Mouse (Mus musculus) kidney, adult 9 months (tissue): ENCODE data around the gene Sult1e1.
A peak's percentile ranks its signal among the peaks of the same experiment; 100 is the strongest.

Source experiments
- DNase-seq: peaks from one replicate; pipeline ENCODE4 v3.0.0; 2022

Gene Sult1e1

DNA sequence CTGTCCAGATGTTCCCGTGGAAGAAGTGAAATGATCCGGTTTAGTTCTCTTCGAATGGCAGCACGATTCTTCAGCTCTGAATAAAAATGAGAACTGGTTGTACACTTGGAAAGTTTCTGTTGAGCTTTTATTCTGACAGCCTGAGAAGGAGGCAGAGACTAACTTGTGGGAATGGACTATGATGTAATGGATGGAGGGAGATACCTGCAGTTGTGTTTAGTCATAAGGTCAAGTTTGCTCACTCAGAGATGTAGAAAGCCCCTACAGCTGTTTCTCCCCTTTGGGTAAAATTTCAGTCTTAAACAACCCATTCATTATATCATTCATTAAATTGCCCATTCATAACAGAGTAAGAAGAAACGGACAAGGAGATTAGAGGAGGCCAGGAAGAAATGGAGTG is at the start of gene Sult1e1:
Sult1e1 (minus strand) TSS at position 101 of the 400 bp plus-strand sequence.
- DNase-seq = no peak

DNA sequence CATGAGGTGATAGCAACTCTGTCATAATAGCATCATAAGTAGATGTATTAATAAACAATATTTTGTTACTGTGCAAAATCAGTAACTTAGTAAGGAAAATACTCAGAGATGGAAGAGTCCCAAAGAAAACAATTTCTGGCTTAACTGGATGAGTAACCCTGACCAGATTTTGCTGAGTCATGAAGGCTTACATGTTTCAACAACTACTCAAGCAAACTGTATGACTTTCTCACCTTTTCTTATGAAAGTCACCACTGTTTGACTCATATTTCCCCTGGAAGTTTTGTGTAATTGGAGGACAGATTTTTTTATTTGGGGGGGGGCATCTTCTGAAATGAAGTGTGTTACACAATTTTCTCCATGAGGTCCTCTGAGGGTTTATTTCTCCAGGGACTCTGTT is 31.3 kb upstream of the Sult1e1 start:
- DNase-seq = peak; percentile 58

DNA sequence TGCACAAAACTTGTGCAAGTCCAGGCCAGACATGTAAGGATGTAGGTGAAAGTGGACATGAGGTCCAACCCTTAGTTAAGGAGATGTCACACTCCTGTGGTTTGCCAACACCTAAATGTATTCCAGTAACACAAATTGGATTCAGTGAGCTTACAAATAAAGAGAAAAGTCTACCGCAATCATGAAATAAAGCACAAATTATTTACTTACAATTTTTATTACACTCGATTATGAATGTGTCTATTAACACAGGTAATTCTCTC is 23.7 kb upstream of the Sult1e1 start:
- peak; percentile 75 for DNase-seq

DNA sequence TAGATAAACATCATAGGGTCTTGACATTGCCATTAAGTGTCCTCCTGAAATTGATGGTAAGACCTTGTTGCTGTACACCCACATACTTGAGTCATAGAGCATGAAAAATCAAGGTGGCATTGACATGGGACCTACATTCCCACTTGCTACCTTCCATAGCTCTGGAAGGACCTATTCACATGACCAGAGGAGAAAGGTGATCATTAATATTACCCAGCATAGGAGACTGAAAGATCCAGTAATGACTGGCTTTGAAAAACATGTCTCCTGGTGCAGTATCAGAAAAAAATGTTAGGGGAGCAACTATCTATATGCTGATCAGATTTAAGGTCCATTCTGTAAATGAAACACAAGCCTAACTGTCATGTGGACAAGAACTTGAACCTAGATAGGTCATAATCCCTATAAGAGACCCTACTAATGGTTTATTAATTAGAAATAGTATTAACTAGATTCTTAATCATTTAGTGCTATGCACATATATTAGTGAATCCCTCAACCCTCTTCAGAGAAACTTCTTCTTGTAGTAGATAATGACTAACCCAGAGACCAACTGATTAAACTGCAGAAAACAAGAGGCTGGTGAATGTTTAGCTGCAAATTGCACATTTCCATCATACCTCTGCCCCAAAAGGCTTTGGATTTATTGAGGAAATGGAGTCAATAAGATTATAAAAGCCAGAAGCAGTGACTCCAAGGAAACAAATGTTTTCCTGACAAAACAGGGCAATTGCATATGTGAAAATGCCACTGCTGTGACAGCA is 23.2 kb upstream of the Sult1e1 start:
- DNase-seq = peak; percentile 78

DNA sequence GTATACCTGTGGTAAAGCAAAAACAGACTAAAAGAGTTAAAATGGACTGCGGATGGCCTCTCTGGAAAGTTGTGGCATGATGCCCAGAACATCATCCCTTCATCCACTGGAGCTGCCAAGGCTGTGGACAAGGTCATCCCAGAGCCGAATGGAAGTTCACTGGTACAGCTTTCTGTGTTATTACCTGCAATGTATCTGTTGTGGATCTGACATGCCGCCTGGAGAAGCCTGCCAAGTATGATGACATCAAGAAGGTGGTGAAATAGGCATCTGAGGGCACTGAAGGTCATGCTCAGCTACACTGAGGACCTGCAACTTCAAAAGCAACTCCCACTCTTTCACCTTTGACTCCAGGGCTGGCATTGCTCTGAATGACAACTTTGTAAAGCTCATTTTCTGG is 9.6 kb upstream of the Sult1e1 start:
- DNase-seq = peak; percentile 36

DNA sequence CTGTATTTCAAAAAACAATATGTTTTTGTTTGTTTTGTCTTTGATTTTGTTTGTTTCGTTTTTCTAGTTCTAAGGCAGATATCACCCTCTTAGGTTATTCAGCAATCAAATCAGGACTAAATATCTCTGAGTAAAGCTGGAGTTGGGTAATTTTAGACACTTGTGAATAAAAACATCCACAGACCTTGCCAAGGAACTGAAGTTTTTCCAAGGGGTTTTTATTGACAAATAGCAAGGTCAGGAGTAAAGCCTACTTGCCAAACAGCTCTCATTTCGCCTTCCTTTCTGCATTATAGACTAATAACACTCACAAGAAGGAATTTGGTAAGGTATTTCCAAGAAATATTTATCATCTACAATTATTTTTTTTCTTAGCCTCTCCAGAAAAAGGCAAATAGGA is 6.5 kb upstream of the Sult1e1 start:
- no peak for DNase-seq

DNA sequence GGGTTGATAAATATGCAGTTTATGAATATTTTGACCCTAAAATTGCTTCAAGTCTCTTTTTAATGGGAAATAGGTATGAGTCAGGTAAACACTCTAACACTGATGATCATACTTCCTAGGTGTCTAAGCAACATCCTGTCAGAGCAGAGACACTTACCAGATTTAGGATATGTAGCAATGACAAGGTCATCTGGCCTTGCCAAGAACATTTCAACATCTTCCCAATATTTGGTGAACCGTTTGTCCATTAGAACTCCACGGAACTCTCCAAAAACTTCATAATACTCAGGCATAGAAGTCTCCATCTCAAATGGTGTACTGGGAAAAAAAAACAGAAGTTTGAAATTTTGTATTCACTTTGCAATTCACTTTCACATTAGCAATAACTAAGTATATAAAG is 1.5 kb downstream of the Sult1e1 start:
- no peak for DNase-seq

DNA sequence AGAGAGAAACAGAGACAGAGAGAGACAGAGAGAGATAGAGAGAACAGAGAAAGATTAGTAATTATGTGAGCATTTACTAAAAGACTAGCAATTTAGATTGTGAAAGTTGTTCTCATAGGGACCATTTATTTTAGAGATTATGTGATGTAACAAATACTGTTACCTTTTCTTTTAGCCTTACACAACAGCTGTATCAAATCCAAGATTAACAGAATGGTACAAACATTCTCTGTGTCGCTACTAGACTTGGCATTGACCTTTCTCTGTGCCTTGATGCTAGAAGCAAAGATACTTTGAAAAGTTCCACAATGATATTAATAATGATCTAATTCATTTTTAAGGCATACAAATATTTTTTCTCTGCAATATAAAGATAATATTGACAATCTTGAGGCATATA is 11.0 kb downstream of the Sult1e1 start:
- no peak for DNase-seq

DNA sequence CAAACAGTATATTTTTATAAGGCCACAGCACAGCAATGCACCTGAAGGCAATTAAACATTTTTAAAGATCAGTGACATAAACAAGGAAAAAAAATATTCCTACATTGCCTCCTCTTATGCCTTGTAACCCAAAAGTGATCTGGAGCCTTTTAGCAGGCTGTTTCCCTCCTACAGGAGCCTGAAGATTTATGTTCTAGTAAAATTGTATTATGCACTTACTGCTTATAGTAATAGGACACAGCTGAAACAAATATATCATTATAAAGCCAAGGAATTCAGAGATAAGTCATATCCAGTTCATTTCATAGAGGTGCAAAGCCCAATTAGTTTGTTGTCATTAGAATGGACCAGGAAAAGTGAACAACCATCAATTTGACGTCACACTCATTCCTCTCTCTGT is 17.2 kb downstream of the Sult1e1 start:
- DNase-seq = no peak

DNA sequence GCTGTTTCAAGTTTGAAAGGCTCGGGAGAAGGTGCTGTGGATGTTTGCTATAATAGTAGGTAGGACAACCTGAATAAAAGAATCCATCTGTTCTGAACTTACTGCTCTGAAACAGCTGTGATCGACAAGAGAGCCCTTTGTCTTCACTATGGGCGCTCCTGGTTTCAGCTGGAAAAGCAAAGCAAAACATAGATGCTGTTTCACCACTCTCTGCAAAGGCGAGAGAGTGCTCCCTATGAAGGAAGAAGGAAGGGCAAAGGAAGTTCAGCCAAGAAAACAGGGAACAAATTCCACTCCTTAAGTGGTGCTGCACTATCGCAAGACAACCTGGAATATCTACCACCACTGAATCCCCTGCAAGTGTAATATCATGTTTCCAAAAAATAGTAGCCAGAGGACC is 17.9 kb downstream of the Sult1e1 start:
- peak; percentile 68 for DNase-seq

DNA sequence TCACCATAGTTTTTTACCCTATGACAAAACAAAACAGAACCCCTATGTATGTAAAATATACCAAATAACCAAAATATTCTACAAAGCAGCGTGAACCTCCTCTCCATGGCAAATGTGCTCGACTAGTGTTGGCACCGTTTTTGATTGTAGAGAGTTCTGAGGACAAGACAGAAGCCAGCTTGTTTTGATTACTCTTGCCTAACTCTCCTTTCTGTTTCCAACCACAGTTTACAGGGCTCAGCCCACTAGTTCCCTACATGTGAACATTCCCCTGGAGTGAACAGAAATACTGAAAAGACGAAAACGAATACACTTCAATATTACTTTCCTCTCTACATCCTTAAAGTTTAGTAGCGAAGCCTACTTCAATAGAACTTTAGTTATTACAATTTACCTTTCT is 18.6 kb downstream of the Sult1e1 start:
- no peak for DNase-seq

DNA sequence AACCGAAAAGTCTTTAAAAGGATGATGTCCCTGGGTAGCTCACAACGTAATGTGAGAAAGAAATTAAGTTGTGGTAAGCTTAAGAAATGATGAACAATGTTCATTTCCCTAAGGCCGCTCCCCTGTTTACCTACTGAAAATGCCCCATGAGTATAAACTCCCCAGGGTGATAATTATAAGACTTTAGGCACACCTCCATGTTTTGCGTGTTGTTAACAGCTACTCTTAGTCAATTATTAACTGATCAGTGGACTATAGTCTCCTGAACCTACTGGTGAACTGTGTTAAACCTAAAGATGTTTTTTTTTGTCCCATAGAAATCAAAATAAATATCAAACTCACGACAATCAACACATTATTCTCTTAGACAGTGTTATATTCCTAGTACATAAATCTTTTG is 22.5 kb downstream of the Sult1e1 start, which contains the start of gene Sult1d1:
Sult1d1 (minus strand) TSS at position 183 of the 400 bp plus-strand sequence.
- peak; percentile 85 for DNase-seq

DNA sequence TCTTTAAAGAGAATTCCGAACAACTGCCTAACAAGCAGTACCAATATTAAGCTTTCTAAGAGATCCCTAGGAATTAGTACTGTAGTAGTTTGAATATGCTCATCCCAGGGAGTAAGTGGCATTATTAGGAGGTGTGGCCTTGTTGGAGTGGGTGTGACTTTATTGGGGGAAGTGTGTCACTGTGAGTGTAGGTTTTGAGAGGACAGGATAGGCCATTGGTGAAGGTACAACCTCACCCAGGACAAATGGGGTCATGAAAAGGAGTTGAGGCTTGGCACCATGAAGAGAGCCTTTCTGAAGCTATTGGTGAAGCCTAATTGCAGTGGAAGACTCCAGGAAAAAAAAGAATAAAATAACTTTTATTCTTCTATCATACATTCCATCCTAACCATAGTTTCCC is 24.1 kb downstream of the Sult1e1 start:
- DNase-seq = peak; percentile 69

DNA sequence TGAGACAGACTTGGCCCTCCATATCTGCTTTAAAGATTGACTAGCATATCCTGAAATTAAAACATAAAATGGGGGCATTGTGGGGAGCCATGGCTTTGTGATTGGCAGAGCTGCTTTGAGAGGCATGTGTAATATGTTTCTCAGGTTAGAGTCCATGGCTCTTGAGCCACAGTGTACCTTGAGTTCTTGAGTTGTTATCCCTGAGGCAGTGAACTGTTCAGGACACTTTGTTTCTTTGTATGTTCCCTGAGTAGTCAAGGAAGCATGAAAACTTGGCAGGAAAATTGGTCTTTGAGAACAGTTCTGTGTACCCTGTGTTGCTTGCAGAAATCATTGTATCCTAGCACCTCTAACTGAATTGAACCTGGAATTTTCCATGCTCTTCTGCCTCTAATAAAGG is 28.4 kb downstream of the Sult1e1 start:
- DNase-seq = peak; percentile 97

DNA sequence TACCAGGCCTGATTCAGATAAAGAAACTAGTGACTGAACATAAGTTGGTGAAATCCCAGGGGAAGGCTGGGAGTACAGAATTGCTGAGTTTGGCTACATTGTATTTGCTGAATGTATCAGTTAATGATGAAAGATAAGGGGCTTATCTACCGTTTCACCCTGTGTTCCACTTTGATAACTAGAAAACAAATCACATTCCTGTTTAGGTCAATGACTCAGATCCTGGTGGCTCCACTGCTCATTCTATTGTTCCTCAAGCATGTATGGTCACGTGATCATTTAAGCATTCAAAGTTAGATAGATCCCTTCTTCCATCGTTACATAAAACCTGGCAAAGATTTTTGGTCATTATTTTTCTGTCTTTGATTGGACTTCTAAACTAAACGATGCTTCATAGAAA is 28.9 kb downstream of the Sult1e1 start:
- no peak for DNase-seq

DNA sequence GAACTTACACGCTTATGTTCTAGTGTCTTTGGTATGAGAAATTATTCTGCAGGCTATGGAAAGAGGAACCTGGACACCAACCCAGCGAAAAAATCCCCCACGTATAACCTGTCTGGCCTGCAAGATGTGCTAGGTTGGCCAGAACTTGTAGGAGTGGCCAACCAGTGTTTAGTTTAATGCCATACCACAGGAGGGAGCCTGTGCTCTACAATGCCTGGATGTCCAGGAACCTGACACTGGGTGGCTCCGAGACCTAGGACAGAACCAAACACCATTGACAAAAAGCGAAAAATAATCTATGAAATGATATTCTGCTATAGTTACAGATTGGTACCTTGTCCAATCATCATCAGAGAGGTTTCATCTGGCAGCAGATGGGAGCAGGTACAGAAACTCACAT is 31.2 kb downstream of the Sult1e1 start:
- peak; percentile 65 for DNase-seq

DNA sequence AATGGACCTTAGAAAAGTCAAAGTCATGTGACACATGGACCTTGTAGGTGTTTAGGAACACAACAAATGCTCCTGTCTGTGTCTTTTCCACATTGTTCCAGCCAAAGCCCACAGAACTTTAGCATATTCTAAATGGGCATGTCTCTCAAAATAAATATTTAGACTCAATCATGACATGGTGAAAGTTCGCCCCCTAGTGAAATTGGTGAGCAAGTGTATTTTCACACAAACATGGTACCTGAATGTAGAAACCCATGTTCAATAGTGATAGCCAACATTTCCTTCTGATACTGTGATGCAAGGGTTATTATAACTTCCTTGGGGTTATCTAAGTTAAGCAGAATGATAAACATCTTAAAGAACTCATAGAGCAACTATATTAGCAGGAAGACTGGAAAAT is 40.5 kb downstream of the Sult1e1 start:
- no peak for DNase-seq

DNA sequence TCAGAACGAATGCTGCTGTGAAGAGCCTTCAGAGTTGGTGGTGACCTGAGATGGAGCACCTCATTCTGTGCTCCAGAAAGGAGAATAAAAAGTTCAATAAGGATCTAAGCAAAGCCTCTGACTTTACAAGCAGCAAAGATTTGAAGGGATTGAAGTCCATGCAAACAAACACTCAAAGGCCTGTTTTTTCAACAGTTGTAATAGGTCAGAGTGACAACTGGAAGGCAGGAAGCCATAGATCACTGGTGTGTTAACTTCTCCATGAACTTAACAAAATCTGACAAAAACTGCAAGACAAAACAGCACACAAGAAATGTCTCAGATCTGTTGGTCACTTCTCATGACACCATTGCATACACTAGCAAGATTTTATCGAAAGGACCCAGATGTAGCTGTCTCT is 53.3 kb downstream of the Sult1e1 start, which contains the start of gene Sult1b1:
Sult1b1 (minus strand) TSS at position 85 of the 400 bp plus-strand sequence.
- no peak for DNase-seq

DNA sequence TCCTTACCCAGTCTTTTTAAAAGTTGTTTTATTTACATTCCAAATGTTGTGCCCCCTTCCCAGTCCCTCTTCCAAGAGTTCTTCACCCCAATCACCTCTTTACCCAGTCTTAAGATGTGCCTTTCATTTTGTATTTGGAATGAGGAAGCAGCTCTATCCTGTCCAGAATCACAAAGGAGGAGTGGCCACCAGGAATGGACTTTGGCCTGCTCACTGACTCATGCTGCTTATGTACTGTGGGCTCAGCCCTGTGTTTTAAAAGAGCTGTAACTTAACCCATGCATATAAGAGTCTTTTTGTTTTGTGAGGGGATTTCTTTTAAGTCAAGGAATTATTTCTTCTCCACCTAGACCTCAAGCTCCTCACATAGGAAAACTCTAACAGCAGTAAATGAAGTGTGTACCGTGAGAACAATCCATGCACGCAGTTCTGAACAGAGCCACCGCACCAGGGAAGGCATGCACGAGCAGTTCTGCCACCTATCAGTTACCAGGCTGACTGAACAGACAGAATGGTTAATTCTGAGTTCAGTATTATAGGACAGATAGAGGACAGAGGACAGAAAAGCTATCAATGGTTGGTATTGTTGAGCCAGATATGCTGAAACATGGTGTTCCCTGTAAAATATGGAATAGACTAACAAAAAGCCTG is 55.3 kb downstream of the Sult1e1 start:
- peak; percentile 91 for DNase-seq

DNA sequence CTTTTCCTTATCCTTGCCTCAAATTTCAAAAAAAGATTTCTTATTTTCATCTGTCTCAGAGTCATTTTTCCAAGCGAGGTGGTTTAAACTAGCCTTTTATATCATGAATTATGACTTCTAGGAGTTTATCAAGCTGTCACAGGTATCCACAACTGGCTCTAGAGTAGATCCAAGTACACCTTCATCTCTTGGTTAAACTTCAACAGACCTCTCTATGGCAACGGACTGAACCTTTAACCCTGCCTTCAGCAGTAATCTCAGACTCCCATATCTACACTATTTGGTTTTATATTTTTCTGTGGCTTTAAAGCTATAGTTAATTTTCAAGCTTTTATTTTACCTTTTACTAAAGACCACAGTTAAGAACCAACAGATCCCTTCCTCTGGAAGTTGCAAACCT is 59.1 kb downstream of the Sult1e1 start:
- peak; percentile 83 for DNase-seq
